Mouse (Mus musculus): ENCODE results near the gene Nod2. TPM values are rescaled to one million over a fixed set of nuclear protein-coding genes. Genes with fewer than 3 reads are reported as not detected.
A peak's percentile ranks its signal among the peaks of the same experiment; 100 is the strongest.

The Nod2 gene
- polyA plus RNA-seq, 1 experiment from 2014 or later: 0.41 TPM

- Histone ChIP-seq H3K4me3 (no peak overlapping the region), H3K36me3 (no peaks in the 10 kb centered on the region), H3K27ac (no peak overlapping the region), H3K9ac (no peak overlapping the region), H3K4me1 (peaks cover 9% of the 10 kb centered on the region), H3K9me3 (no peaks in the 10 kb centered on the region), H3K4me2 (replicated peaks) (no peak overlapping the region), H3K27me3 (no peaks in the 10 kb centered on the region)
- WGBS: 77% methylated on average over 16 of the region's 16 CpGs
- ATAC-seq (ENCODE audit: insufficient number of reproducible peaks, insufficient read depth, low FRiP score, low TSS enrichment): no peak
These were observed 17.0 kb downstream of the Nod2 start for GRCm38 (mm10) chr8:88664121-88664520.

GRCm38 (mm10) chr8:88664947-88665346 is 17.8 kb downstream of the Nod2 start:
- Histone ChIP-seq H3K4me2 (replicated peaks) (no peak overlapping the region), H3K27me3 (no peaks in the 10 kb centered on the region), H3K9me3 (no peaks in the 10 kb centered on the region), H3K36me3 (no peaks in the 10 kb centered on the region), H3K9ac (no peak overlapping the region), H3K4me1 (peaks cover 10% of the 10 kb centered on the region), H3K4me3 (no peak overlapping the region), H3K27ac (no peak overlapping the region)
- no peak for ATAC-seq (ENCODE audit: insufficient number of reproducible peaks, insufficient read depth, low FRiP score, low TSS enrichment)
- WGBS: 87% methylated on average over 19 of the region's 19 CpGs

- 63% methylated on average over 1 of the region's 1 CpGs for WGBS
- H3K4me1 ChIP-seq: peaks cover 22% of the 10 kb centered on the region
These were observed 19.3 kb downstream of the Nod2 start for GRCm38 (mm10) chr8:88666435-88666834.

DNA sequence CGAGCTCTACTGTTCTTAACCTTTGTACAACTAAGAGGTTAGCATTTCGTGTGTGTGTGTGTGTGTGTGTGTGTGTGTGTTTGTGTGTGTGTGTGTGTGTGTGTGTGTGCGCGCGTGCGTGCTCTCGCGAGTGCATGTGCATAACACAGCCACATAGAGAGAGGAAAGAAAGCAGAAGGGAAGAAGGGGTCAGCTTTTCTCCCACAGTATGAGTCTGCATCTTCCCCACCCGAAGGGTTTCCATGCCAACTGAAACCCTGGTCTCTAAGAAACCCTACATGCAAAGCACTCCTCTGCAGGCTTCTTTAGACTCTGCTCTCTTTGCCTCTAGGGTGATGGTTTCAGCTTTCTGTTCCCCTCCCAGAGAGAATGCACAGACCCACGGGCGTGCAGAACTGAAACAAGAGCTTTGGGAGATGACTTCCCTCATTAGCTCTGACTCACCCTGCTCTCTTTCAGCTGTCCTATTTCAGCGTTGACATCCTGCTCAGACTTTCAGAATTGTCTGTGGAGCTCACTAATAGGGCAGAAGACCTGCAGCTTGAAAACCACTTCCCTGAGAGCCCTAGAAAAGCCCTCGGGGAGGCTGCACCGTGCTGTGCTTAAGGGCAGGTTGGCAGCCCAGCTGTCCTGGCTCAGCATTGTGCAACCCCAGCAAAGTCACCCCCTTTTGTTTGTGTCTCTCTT is 21.4 kb downstream of the Nod2 start:
- no peak overlapping the region for H3K9ac ChIP-seq
- H3K36me3 ChIP-seq: no peaks in the 10 kb centered on the region
- no peaks in the 10 kb centered on the region for H3K27me3 ChIP-seq
- 61% methylated on average over 14 of the region's 14 CpGs for WGBS
- no peaks in the 10 kb centered on the region for H3K9me3 ChIP-seq
- no peak overlapping the region for H3K27ac ChIP-seq
- peak; percentile 66 for ATAC-seq (ENCODE audit: insufficient number of reproducible peaks, insufficient read depth, low FRiP score, low TSS enrichment)
- no peak overlapping the region for H3K4me3 ChIP-seq
- no peak overlapping the region for H3K4me2 ChIP-seq (replicated peaks)
- peaks cover 22% of the 10 kb centered on the region for H3K4me1 ChIP-seq

More at GRCm38 (mm10) chr8:88666435-88666834, 19.3 kb downstream of the Nod2 start:
- no peak overlapping the region for H3K27ac ChIP-seq
- H3K4me2 ChIP-seq (replicated peaks): no peak overlapping the region
- H3K9me3 ChIP-seq: no peaks in the 10 kb centered on the region
- H3K4me3 ChIP-seq: no peak overlapping the region
- no peak for ATAC-seq (ENCODE audit: insufficient number of reproducible peaks, insufficient read depth, low FRiP score, low TSS enrichment)
- no peak overlapping the region for H3K9ac ChIP-seq
- no peaks in the 10 kb centered on the region for H3K36me3 ChIP-seq
- H3K27me3 ChIP-seq: no peaks in the 10 kb centered on the region

DNA sequence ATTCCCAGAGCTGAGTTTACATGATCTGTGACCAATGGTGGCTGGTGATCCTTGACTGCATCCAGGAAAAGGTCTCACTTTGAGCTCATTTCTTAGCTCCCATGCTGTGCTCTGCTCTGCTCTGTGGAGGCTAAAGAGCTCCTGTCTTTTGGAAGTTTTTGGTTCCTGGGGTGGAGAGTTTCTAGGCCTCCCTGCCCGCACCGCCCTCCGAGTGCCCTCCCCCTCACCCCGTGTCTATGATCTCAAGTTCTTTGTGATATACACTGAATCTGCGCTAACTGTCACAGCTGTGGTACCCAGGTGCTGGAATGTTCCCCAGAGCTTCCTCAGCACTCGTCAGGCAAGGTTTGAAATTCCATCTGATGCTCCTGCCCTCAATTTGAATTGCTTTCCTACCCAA is 23.7 kb downstream of the Nod2 start:
- no peak for ATAC-seq (ENCODE audit: insufficient number of reproducible peaks, insufficient read depth, low FRiP score, low TSS enrichment)
- H3K9ac ChIP-seq: no peak overlapping the region
- WGBS: 58% methylated on average over 6 of the region's 6 CpGs
- H3K4me3 ChIP-seq: no peak overlapping the region
- 0 out of 2 replicates have a peak overlapping the region, but pooled peaks have one; percentile 31 for H3K27ac ChIP-seq
- no peaks in the 10 kb centered on the region for H3K36me3 ChIP-seq
- no peak overlapping the region for H3K4me2 ChIP-seq (replicated peaks)
- H3K4me1 ChIP-seq: peaks cover 22% of the 10 kb centered on the region
- H3K27me3 ChIP-seq: no peaks in the 10 kb centered on the region
- H3K9me3 ChIP-seq: no peaks in the 10 kb centered on the region

GRCm38 (mm10) chr8:88671575-88671974 is 24.5 kb downstream of the Nod2 start:
- no peak overlapping the region for H3K4me2 ChIP-seq (replicated peaks)
- H3K9me3 ChIP-seq: no peaks in the 10 kb centered on the region
- ATAC-seq (ENCODE audit: insufficient number of reproducible peaks, insufficient read depth, low FRiP score, low TSS enrichment): no peak
- no peak overlapping the region for H3K9ac ChIP-seq
- H3K27ac ChIP-seq: 0 out of 2 replicates have a peak overlapping the region, but pooled peaks have one; percentile 31
- H3K36me3 ChIP-seq: no peaks in the 10 kb centered on the region
- WGBS: 67% methylated on average over 10 of the region's 10 CpGs
- H3K4me3 ChIP-seq: no peak overlapping the region
- H3K4me1 ChIP-seq: peaks cover 22% of the 10 kb centered on the region
- no peaks in the 10 kb centered on the region for H3K27me3 ChIP-seq

GRCm38 (mm10) chr8:88673859-88674258 is 26.7 kb downstream of the Nod2 start:
- 81% methylated on average over 5 of the region's 5 CpGs for WGBS
- H3K27ac ChIP-seq: no peak overlapping the region
- H3K27me3 ChIP-seq: no peaks in the 10 kb centered on the region
- peaks cover 15% of the 10 kb centered on the region for H3K4me1 ChIP-seq
- no peak overlapping the region for H3K9ac ChIP-seq
- no peak overlapping the region for H3K4me2 ChIP-seq (replicated peaks)
- H3K9me3 ChIP-seq: no peaks in the 10 kb centered on the region
- no peak for ATAC-seq (ENCODE audit: insufficient number of reproducible peaks, insufficient read depth, low FRiP score, low TSS enrichment)
- no peak overlapping the region for H3K4me3 ChIP-seq
- H3K36me3 ChIP-seq: no peaks in the 10 kb centered on the region

GRCm38 (mm10) chr8:88675372-88676165 is 28.5 kb downstream of the Nod2 start:
- WGBS: 85% methylated on average over 12 of the region's 12 CpGs
- Histone ChIP-seq H3K9ac (no peak overlapping the region), H3K9me3 (no peaks in the 10 kb centered on the region), H3K4me3 (no peak overlapping the region), H3K4me2 (replicated peaks) (no peak overlapping the region), H3K4me1 (peaks cover 9% of the 10 kb centered on the region; the same call in 1 of the 2 replicates), H3K36me3 (no peaks in the 10 kb centered on the region), H3K27ac (no peak overlapping the region), H3K27me3 (no peaks in the 10 kb centered on the region)
- no peak for ATAC-seq (ENCODE audit: insufficient number of reproducible peaks, insufficient read depth, low FRiP score, low TSS enrichment)

DNA sequence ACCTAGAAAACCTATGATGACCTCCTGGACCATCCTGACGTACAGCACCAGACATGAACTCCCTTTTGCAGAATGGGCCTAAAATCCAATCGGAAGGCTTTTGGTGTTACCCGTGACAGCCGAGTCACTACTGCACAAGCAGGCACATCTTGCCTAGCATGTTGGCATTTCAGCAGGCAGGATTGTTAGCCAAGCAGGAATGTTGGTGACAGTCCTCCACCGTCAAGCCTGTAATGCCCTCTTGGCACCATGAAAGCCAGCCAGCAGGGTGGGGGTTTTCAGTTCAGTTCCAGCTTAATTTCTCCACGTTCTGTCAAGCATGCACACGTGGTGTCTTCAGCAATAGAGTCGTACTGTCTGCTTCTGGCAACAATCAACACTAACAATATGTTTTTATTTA is 30.0 kb downstream of the Nod2 start:
- H3K9me3 ChIP-seq: no peaks in the 10 kb centered on the region
- no peak overlapping the region for H3K9ac ChIP-seq
- H3K27ac ChIP-seq: 0 out of 2 replicates have a peak overlapping the region, but pooled peaks have one; percentile 7
- H3K4me2 ChIP-seq (replicated peaks): no peak overlapping the region
- ATAC-seq (ENCODE audit: insufficient number of reproducible peaks, insufficient read depth, low FRiP score, low TSS enrichment): no peak
- no peaks in the 10 kb centered on the region for H3K36me3 ChIP-seq
- 63% methylated on average over 8 of the region's 8 CpGs for WGBS
- H3K4me1 ChIP-seq: no peaks in the 10 kb centered on the region
- H3K27me3 ChIP-seq: no peaks in the 10 kb centered on the region
- no peak overlapping the region for H3K4me3 ChIP-seq

- Histone ChIP-seq H3K27me3 (no peaks in the 10 kb centered on the region), H3K27ac (no peak overlapping the region), H3K4me3 (no peak overlapping the region), H3K4me2 (replicated peaks) (no peak overlapping the region), H3K36me3 (no peaks in the 10 kb centered on the region), H3K4me1 (no peaks in the 10 kb centered on the region), H3K9ac (no peak overlapping the region), H3K9me3 (no peaks in the 10 kb centered on the region)
- no peak for ATAC-seq (ENCODE audit: insufficient number of reproducible peaks, insufficient read depth, low FRiP score, low TSS enrichment)
- WGBS: 89% methylated on average over 2 of the region's 2 CpGs
These were observed 33.5 kb downstream of the Nod2 start for GRCm38 (mm10) chr8:88680566-88680965.

- ATAC-seq (ENCODE audit: insufficient number of reproducible peaks, insufficient read depth, low FRiP score, low TSS enrichment): no peak
- WGBS: 82% methylated on average over 8 of the region's 8 CpGs
- no peak overlapping the region for H3K27ac ChIP-seq
These were observed 33.9 kb downstream of the Nod2 start for GRCm38 (mm10) chr8:88681046-88681445.

More at GRCm38 (mm10) chr8:88681046-88681445, 33.9 kb downstream of the Nod2 start:
- no peak overlapping the region for H3K9ac ChIP-seq
- no peaks in the 10 kb centered on the region for H3K36me3 ChIP-seq
- no peak overlapping the region for H3K4me2 ChIP-seq (replicated peaks)
- H3K4me1 ChIP-seq: 0 out of 2 replicates have a peak, but pooled peaks cover under 1% of the 10 kb centered on the region
- H3K27me3 ChIP-seq: no peaks in the 10 kb centered on the region
- H3K4me3 ChIP-seq: no peak overlapping the region
- H3K9me3 ChIP-seq: no peaks in the 10 kb centered on the region

Data from embryonic facial prominence, embryonic 12.5 days (tissue).